Mouse (Mus musculus) CD4-positive, CD25-positive, alpha-beta regulatory T cell, adult 2 months (primary cell): Measurements from ENCODE around the gene Gzmb.
A peak's percentile ranks its signal among the peaks of the same experiment; 100 is the strongest.
"Not testable (repeated sequence)": the region's sequence is repeated elsewhere in the genome, so short reads cannot be mapped to it uniquely, and the experiment has no call there.

ENCODE experiments used
- DNase-seq: peaks from one replicate; pipeline ENCODE4 v3.0.0-alpha.2; 2012; ENCODE audit warnings: low read depth, low spot score

Gzmb gene

DNA sequence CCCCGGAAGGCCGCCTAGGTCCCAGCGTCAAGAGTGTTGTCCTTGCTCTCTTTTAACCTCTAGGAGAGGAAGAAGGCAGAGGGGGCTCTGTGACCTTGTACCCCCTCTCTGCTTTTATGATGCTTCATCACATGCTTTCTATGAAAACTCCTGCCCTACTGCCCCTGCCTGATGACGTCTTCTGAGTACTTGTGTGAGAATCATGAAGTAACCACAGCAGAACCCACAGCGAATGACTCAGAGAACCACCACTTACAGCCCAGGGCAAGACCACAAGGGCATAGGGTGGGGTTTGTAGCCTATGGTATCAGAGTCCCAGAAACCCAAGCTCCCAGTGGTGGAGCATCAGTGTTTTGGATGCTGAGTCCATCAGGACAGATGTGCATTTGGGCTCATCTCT is at the start of gene Gzmb:
Gene Gzmb (minus strand): TSS at position 108 of the 400 bp plus-strand sequence.
- peak; percentile 43 for DNase-seq

DNA sequence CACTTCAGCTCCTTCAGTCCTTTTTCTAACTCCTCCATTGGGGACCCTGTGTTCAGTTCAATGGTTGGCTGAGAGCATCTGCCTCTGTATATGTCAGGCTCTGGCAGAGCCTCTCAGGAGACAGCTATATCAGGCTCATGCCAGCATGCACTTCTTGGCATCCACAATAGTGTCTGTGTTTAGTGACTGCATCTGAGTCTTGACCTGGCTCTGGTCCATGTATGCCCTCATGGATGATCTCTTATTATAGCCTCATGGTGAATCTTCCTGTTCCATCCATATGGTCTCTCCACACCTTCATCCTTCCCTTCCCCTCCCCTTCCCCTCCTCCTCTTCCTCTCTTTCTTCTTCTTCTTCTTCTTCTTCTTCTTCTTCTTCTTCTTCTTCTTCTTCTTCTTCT is 49.7 kb upstream of the Gzmb start:
- DNase-seq = not testable (repeated sequence)

DNA sequence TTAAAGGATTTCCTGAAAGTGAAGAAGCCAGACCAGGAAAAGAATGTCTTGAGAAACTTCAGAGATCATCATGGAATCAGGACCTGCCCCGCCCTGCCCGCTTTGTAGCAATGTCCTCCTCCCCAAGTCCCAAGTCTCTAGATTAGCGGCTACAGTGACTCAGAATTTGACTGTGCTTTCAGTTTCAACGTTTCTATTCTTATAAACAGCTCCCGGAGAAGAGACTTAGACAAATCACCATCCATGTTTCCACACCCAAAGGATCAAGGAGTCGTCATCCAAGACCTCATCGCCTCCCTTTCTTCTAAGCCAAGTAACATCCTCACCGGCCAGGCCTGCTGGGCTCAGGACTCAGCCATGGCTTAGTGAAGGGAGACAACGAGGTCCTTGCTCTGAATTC is 48.2 kb upstream of the Gzmb start:
- DNase-seq = no peak

GRCm38 (mm10) chr14:56304149-56304548 is 42.1 kb upstream of the Gzmb start:
- DNase-seq = peak; percentile 89

DNA sequence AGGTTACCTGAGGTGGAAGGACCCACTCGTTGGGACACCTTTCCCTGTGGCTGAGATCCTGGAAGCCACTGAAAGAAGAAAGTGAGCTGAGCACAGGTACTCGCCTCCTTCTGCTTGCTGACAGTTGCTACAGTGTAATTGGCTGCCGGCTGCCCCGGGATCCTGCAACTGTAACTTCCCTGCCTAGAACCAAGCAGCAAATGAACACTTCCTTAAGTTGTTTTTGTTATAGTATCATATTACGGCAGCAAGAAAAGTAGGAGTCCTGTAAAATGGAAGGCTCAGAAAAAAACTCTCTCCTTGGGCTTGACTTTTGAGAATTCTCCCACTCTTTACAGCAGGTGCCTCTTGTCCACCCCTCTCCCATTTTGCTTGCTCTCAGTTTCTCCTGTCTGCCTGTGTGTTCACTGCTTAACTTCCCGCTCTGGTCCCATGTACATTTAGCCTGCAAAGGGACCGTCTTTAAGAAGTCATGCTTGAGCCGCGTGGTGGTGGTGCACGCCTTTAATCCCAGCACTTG is 41.5 kb upstream of the Gzmb start:
- DNase-seq = peak; percentile 37

DNA sequence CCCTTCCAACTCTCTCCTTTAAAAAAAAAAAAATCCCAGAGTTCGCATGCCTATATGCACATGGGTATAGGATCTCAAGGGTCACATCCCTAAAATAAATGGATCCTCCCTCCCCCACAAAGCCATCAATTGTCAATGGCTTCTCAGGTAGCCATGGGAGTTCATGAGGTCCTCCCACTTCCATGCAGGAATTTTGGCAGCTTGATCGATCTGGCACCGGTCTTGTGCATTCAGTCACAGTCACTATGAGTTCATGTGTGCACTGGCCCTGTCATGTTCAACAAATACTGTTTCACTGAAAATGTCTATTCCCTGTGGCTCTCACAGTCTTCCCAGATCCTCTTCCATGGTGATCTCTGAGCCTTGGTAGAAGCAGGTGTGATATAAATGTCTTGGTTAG is 40.0 kb upstream of the Gzmb start:
- DNase-seq = no peak

DNA sequence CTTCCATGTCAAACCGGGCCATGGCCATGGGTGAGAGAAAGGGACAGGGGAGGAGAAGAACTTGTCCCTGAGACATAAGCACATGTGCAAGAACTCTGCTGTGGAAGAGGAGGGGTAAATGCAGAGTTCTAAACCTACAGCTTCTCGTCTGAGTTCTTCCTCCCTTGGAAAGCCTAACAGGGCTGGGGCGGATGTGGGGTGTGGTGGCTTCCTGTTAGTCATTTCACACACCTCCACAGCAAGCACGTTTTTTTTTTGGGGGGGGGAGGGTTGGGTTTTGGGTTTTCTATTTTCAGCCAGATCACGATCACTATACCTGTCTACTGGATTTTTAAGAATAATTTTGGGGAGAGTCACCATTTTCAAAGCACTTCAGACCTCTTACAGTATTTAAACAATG is 34.7 kb upstream of the Gzmb start:
- DNase-seq = peak; percentile 90

- peak; percentile 58 for DNase-seq
These were observed 34.0 kb upstream of the Gzmb start for GRCm38 (mm10) chr14:56296106-56296505.

DNA sequence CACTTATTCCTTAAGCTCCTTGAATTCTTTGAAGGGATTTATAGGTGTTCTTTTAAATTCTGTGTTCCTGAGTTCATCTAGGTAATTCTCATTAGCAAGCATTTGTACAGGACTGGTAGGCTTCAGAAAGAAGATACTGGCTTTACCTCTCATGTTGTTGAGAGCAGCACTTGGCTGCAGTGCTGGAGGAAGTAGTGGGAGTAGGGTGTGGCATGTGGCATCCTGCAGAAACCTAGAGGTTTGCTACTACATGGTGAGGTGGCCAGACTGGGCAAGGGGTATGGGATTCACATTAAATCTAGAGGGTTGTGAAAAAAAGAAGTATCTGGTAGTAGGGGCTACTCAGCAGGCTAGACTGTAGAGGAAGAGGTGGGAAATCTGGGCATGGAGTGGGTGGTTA is 31.1 kb upstream of the Gzmb start:
- DNase-seq = peak; percentile 52

- DNase-seq = no peak
These were observed 26.6 kb upstream of the Gzmb start for GRCm38 (mm10) chr14:56288651-56289050.

- DNase-seq = peak; percentile 46
These were observed 25.7 kb upstream of the Gzmb start for GRCm38 (mm10) chr14:56287806-56288205.

DNA sequence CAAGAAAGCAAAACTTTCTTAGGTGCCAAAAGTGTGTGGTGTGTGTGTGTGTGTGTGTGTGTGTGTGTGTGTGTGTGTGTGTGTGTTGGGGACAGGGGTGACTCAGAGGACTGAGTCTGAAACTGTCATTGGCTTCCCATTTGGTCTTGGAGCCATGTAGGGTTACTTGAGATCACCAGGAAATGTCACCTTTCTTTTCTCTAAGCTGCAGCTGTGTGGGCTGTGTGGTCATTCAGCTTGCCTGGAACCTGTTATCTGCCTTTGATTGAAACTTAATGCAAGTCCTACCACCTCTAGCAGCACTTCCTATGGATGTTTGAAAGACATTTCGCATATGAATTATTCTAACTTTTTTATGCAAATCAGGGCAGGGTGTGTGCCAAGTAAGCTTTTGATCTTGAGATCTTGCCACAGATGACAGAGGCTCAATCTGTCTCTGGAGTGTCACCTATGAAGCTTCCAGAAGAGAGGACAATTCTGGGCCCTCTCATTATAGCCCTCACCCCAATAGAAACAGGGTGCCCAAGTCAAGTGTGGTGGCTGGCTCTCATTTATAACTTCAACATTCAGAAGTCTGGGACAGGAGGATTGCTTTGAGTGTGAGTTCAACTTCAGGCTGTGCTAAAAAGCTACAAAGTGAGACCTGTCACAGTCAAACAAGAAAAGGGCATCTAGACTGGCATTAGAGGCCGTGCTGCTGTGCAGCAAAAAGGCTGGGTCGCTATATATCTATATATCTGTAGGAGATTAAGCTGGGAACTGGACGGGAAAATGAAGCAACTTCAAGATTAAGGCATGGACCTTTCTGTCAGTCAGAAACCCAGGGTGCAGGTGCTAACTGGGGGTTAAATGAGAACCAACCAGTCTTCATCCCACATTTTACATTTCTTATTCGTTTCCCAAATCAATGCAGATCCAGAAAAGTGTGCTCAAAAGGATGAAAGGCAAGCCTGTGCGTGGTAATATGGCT is 22.6 kb upstream of the Gzmb start:
- DNase-seq = peak; percentile 61

DNA sequence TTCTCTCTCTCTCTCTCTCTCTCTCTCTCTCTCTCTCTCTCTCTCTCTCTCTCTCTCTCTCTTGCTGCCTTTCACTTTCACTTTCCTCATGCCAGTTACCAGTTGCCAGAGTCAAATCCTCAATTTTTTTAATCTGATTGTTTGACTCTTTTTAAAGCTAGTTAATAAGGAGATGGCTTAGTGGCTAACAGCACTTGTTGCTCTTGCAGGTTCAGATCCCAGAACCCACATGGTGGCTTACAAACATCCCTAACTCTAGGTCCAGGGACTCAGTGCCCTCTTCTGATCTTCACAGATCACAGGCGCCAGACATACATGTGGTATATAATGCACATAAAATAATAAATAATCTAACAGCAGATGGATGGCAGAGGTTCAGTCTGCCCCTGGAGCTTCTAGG is 21.8 kb upstream of the Gzmb start:
- peak; percentile 44 for DNase-seq

- no peak for DNase-seq
These were observed 19.0 kb upstream of the Gzmb start for GRCm38 (mm10) chr14:56281090-56281489.

GRCm38 (mm10) chr14:56278691-56279090 is 16.6 kb upstream of the Gzmb start:
- DNase-seq = not testable (repeated sequence)

DNA sequence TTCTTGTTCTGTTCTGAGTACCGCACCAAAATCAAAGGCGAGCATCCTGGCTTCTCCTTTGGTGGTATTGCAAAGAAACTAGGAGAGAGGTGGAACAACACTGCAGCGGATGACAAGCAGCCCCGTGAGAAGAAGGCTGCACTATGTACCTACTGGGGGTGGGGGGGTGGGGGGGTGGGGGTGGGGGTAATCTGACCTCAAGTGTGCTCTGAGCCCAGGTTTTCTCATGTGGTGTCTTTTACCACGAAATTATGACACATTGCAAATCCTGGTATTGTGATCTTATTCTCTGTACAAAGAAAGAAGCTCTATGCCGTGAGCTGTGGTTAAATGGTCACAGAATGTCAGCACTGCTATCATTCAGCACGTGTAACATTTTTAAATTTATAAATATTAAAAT is 14.0 kb upstream of the Gzmb start:
- DNase-seq = peak; percentile 47

GRCm38 (mm10) chr14:56266109-56266508 is 4.0 kb upstream of the Gzmb start:
- no peak for DNase-seq

DNA sequence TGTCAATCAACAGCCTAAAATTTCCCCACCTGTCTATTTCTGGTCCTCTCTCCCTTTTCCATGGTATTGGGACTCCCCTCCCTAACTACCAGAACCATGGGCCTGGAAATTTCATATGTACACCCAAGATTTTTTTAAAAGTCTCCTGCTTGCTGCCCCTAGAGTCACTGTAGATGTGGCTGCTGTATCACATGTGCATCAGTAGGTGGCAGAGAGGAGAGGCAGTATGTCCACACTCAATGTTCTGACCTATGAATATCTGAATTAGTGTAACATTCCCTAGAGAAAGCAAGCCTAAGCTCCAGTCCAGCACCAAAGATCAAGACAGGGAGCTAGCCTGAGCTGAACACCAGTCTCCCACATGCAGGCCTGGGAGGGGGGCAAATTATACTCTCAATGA is 21.7 kb downstream of the Gzmb start:
- peak; percentile 71 for DNase-seq

GRCm38 (mm10) chr14:56234556-56234955 is 27.5 kb downstream of the Gzmb start, which contains the start of gene Gzmc:
Gzmc (minus strand) TSS chr14:56234656.
- DNase-seq = no peak

DNA sequence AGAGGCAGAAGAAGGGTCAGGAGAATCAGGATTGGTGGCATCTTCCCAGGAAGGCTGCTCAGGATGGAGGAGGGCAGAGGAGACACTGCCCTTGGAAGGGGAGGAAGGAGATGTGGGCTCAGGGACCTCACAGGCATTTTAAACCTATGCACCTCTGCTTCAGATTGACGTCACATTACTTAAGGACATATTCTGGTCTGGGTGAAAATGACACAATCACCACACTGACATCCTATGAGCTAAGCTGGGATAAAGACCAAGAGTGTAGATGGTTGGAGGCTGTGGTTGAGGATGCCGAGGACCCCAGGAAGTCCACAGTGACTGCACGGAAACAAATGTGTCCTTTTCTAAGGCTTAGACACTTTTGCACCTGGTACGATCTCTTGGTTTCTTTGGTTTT is 50.7 kb downstream of the Gzmb start, which contains the start of gene Gzmf:
Gene Gzmf (minus strand): TSS at position 101 of the 400 bp plus-strand sequence.
- DNase-seq = no peak
